Mouse (Mus musculus) cortical plate, adult 2 months (tissue): ENCODE measurements at regions not wholly inside any gene's neighbourhood (a gene's known extent, or its start where the extent isn't known, plus 50 kb on each side); places are given as distances from the start of the nearest gene placed in this dataset.

Experiments used
- CTCF ChIP-seq: fragments of 200-500 bp; IDR thresholded peaks from 2 replicates; pipeline ENCODE4 v1.5.1; 2011; ENCODE audit warnings: mild to moderate bottlenecking, control low read depth, low read length; ENCODE audit not compliant: insufficient read depth; ENCODE audit errors: extremely low read depth
- POLR2A ChIP-seq: fragments of 200-500 bp; IDR thresholded peaks from 2 replicates; pipeline ENCODE4 v1.6.1; 2011; ENCODE audit warnings: mild to moderate bottlenecking, low read length, control low read depth; ENCODE audit not compliant: insufficient read depth; ENCODE audit errors: extremely low read depth

DNA sequence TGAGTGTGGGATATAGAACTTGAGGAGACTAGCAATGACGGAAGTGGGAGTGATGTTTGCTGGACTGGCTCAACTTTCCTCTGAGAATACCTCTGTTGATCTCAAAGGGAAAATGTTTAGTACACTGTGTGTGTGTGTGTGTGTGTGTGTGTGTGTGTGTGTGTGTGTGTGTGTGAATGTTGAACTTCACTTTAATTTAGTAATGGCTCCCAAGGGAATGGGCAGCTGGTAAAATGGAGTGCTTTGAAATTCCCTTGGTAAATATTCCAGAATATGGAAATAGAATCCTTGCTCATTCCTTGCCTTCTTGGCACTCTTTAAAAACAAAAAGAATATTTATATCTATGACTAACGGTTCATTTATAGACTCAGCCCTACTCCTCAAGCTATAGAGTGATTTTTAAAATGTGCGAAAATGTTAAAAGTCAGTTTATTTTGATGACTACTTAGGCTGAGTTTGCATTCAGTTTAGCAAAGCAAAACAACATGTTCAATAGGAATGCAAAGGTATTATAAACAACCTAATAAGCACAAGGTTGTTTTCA is 287.6 kb upstream of the Pitrm1 start:
- TF ChIP-seq CTCF (no peak), POLR2A (no peak)
